Mouse (Mus musculus): ENCODE data around the gene Raly. TPM values are rescaled to one million over a fixed set of nuclear protein-coding genes. Genes with fewer than 3 reads are reported as not detected.

The Raly gene
- polyA plus RNA-seq (2017; shearing (Covaris generic)) = 146 TPM

DNA sequence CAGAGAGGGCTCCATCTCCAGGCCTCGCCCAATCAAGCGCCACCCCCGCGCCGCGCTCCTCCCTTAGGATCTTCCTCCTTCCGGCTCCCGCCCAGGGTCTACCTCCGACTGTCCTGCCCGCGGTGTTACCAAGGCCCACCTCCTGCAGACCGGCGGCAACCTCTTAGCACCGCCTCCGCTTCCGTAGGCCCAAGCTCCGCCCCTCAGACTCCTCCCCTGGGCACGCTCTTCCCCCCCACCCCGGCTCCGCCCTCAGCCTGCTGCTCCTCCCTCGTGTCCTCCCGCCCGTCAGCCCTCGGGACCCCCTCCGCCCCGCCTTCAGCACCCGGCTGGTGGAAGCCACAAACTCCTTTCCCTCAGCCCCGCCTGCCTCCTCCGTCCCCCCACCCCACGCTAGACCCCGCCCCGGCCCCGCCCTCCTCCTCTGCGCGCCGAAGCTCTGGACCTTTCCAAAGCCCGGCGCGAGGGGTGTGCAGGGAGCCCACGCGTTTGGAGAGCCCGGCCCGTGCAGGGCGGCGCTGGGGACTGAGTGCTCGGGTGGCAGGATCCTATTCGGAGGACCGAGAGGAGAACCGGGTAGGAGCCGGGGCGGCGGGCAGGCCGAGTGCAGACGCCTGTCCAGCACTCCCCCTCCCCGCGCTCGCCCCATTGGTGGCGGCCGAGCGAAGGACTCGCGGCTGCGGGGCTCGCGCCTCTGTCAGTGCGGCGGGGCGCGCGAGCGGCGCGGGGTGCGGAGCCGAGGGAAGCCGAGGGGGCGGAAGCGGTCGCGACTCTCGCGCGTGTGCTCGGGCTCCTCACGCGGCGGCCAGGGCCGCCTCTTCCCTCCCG is at the start of gene Raly, which contains the start of gene a:
Raly (plus strand) TSS at position 441 of the 828 bp plus-strand sequence.
a (plus strand) TSS at position 747 of the 828 bp plus-strand sequence.

GRCm38 (mm10) chr2:154769930-154770329 is 21.0 kb upstream of the Raly start, which contains the start of gene Gm14214:
Gene Gm14214 (minus strand): TSS chr2:154770030.

DNA sequence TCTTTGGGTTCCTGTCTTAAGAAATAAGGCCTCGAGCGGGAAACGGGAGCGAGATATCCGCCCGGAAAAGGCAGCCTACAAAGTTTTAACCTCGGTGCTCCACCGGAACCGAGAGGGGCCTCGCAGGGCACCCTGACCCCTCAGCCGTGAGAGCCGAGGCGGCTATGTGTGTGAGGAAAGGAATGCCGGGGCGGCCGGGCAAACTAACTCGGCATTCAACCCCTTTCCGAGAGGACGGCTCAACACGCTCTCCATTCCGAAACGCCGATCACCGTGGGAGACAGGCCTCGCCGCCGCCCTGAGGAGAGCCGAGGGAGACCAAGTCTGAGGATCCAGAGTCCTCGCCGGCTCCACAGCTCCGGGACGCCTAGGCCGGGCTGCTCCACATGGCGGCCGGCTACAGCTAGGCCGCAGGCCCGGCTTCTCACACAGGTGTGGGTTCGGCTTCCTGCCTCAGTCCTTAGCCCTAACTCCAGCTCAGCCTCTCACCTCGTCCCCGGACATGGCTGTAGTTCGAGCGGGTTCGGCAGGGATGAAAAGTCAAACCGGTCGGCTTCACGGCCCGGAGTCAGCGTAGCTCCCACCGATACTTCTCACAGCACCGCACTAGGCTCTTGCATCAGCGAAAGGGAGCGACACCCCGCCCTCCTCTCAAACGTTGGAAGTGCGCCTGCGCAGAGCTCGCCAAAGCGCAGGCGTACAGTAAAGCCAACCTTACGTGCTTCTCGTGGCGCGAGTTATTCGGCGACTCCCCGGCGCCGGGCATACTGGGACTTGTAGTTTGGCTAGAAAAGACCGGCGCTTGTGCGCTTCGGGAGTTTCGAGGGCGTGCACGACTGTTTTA is 101.5 kb downstream of the Raly start, which contains the start of gene Eif2s2:
Eif2s2 (minus strand) TSS at position 735 of the 844 bp plus-strand sequence.

Other genes starting within 250 kb of the Raly start
- not detected for gene 1700003F12Rik, start 244.0 kb upstream of the Raly start, polyA plus RNA-seq (2017; shearing (Covaris generic))
- not detected for gene Actl10, start 239.3 kb upstream of the Raly start, polyA plus RNA-seq (2017; shearing (Covaris generic))
- not detected for gene Necab3, start 232.2 kb upstream of the Raly start, polyA plus RNA-seq (2017; shearing (Covaris generic))
- 2.4 TPM for gene E2f1, start 221.2 kb upstream of the Raly start, polyA plus RNA-seq (2017; shearing (Covaris generic))
- 10.0 TPM for gene Pxmp4, start 187.4 kb upstream of the Raly start, polyA plus RNA-seq (2017; shearing (Covaris generic))
- gene Zfp341, start 177.8 kb upstream of the Raly start, polyA plus RNA-seq (2017; shearing (Covaris generic)) = 0.57 TPM
- gene 4930519P11Rik, start 177.7 kb upstream of the Raly start, polyA plus RNA-seq (2017; shearing (Covaris generic)) = not detected
- gene Chmp4b, start 139.4 kb upstream of the Raly start, polyA plus RNA-seq (2017; shearing (Covaris generic)) = 20.5 TPM
- gene Gm14214, start 21.1 kb upstream of the Raly start, polyA plus RNA-seq (2017; shearing (Covaris generic)) = not detected
- not detected for gene a, start 306 bp downstream of the Raly start, polyA plus RNA-seq (2017; shearing (Covaris generic))
- 56.9 TPM for gene Eif2s2, start 101.8 kb downstream of the Raly start, polyA plus RNA-seq (2017; shearing (Covaris generic))
- gene Gm14226, start 227.2 kb downstream of the Raly start, polyA plus RNA-seq (2017; shearing (Covaris generic)) = not detected

All from effector memory CD4-positive, alpha-beta T cell, adult 5 months (primary cell).